Mouse (Mus musculus): Measurements from ENCODE around the gene Vps52.

GRCm38 (mm10) chr17:34006570-34006969, 51.0 kb downstream of the Vps52 start:
- TF ChIP-seq USF1 (IDR thresholded peaks at IDR 0.05; ENCODE audit: low read depth) (no peak), MYOD1 (IDR thresholded peaks at IDR 0.05; ENCODE audit: control insufficient read depth, insufficient read length, low read depth) (no peak), CTCF (IDR thresholded peaks at IDR 0.05; ENCODE audit: control insufficient read depth, insufficient read depth, insufficient read length) (no peak)
